Mouse (Mus musculus): ENCODE results near the gene Ttc3.

Gene Ttc3

DNA sequence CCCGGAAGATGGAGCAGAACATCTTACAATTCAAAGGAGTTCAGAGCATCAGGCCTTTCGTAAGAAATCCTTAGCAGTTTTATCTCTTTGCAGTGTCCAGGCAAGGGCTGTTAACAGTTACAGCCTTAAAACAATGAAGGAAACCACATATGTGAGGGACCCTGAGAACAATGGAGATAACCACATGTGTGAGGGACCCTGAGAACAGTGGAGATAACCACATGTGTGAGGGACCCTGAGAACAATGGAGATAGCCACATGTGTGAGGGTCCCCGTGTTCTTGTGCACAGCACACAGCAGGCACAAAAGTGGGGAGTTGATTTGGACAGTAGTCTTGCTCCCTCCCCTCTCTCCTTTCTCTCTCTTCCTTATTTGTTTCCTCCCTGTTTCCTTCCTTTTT lies 12.3 kb upstream of the Ttc3 start:
- no peak for DNase-seq (ENCODE audit: low spot score in 2 of 2)

DNA sequence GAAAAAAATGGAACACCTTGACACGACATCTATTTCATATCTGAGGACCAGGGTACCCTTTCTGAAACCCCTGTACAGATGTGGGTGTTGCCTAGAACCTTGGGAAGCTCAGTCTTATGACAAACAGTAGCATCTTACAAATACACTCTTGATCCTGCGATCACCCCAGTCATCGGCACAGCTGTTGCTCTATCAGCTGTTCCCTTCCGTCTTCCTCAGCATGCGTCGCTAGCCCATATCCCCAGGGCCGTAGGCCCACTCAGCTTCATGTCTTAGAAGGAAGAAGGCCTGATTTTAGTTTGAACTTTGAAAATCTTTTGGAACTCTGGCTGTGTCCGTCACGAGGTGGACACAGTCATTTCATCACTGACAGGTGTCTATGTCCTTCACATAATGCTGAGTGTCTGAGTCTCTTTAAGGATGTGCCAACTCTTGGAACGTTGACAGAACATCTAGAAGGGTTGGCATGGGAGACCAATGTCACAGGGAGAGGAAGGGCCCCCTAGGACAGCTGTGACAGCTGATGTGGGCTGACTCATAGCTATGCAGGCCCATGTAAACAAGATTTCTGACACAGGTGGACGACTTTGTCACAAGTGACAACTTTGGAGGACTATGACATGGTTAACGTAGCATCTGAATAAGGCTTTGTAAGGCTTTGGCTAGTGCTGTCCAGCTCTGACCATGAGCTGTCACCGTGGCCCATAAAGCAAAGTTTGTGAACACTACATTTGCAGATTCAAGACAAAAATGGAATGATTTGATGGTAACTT lies 9.7 kb upstream of the Ttc3 start:
- DNase-seq (ENCODE audit: low spot score in 2 of 2) = no peak

DNA sequence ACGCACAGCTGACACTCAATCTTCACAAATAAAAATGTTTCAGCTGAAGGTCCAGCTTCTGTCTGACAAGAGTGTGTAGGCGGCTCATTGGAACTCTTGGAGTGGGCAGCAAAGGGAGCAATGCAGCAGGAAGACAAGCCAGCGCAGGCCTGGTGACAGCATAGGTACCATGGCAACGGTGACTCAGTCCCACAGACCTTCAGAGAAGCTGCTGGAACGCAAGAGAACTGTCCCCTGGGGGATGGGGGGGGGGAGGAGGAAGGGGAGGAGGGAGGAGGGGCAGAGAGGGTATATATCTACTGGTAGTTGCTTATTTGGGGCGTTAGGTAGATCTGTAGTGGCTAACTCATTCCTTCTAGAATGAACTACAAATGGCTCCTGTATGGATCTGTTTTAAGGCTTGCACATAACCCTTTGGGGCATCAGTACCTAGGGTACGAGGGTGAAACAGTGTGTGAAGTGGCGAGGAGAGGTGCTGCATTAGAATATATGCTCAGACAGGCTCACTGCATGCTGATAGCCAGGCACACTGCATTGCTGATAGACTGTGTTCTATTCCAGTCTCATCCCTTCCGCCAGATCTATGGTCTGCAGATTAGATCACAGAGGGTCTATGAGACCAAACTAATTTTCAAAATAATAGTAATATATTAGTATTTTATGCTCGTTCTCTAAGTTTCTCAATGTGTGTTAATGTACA lies 8.1 kb upstream of the Ttc3 start:
- peak in 1 of 2 experiments; percentile 21 for DNase-seq (ENCODE audit: low spot score in 2 of 2)

DNA sequence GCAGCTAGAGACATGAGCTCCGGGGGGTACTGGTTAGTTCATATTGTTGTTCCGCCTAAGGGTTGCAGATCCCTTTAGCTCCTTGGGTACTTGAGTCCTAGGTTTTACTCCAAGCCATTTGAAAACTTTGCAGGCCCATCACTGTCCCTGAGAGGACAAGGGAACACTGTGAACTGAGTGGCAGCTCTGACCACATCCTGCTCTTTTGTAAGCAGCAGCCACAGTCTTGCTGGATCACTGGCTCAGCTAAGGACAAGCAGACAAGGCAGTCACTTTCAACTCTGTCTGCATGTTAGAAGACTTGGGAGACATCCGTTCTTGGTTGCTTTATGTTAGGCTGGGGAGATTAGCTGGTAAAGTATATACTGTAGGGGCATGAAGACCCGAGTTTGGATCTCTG lies 6.6 kb upstream of the Ttc3 start:
- no peak for DNase-seq (ENCODE audit: low spot score in 2 of 2)

DNA sequence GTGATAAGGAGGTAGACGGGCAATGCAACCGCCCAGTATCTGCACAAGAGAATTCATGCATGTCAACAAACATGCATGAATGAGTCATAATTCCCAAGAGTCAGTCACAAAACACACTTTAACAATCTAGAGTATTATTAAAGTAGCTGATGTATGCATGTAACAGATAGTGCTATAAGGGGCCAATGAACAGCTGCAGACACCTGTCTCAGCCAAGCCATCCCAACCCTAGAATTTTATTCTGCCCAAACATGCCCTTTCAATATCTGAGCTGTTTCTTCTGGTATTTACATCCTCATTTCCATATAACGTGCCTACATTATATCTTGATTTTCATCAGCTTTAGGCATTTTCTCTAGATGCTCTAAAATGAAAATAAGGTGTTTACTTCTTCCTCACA lies 5.0 kb upstream of the Ttc3 start:
- DNase-seq (ENCODE audit: low spot score in 2 of 2) = no peak

DNA sequence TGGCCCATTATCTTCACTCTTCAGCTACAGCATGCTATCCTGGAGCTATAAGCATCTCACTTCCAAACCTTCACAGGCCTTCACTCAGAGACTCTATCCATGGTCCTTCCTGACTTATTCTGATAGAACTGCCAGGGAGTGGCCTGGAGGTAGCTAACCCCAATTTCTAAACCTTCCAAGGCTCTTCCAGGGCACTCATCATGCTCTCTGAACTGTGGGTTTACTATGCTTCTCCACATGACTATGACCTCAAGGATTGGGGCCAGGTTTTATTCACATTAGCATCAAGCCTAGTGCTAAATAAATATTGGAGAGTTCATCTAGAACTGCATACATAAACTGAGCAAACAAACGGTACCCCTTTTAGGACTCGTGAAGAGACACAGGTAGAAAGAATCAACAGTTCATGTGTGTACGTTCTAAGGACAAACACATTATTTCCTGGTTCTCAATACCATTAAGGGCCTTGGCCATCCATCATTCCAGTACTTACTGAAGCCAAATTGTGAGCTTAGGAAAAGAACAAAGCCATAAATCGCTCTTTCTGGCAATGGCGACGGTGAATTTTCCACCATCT lies 734 bp upstream of the Ttc3 start:
- DNase-seq (ENCODE audit: low spot score in 2 of 2) = no peak

DNA sequence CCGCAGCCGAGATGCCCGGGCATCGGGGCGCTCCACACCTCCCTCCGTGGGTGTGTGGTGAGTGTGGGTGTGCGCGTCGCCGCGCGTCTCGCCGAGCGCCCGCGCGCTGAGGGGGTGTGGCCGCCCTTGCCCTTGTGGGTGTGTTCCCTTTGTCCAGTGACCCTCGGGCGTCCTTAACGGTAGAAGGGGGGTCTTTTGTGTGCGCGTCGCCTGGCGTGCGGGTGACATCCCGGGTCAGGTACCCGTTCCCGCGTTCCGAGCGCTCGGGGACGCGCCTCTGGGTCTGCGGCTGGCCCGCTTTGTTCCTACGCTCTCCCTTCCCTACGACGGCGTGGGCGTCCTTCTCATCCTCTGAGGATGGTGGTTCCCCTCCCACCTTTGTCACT lies 490 bp downstream of the Ttc3 start:
- DNase-seq (ENCODE audit: low spot score in 2 of 2) = peak; percentile 76 to 81

DNA sequence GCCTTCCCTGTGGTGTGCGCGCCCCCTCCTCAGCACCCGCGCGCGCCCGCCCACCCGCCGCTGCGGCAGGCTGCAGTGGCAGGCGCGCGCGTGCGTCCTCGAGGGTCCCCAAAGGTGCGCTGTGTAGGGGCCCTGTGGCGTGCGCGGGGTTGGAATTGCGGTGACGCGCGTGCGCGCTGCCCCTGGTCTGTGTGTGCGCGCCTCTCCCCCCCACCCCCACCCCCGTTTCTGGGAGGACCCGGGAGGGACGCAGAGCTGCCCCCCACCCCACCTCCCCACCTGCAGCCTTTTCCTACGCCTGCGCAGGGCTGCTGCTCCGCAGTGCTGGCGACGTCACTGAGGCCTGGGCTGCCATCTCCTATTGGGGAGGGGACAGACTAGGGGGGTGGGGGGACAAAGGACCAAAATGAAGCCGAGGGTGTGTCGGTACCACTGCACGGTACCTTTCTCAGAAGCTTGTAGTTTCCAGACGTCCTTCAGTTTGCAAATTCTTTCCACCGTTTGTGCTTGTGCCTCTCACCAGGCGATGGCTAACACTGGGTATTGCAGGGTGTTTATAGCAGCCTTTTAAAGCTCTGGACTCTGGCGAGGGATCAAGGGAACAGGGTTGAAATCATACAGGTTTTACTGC lies 998 bp downstream of the Ttc3 start, which contains the start of gene Pigp:
Gene Pigp, minus strand, starts transcription at position 542 of the 631 bp plus-strand sequence.
- peak; percentile 24 to 56 for DNase-seq (ENCODE audit: low spot score in 2 of 2)

DNA sequence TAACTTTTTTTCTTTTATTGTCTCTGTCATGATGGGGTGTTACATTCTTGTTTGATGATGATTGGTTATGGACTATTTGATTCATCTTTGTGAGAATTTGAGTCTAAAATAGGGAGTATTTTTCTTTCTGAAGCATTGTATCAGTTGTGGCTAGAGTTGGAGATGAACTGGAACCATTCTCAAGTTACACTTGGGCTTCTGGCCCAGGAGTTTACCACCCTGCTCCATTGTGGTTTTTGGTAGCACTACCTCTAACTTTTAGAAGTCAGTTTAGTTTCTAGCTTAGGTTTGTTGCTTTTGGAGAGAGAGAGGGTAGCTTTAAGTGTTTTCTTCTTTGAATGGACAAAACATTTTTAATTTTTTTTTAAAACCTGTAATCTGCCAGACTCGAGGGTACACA lies 9.0 kb downstream of the Ttc3 start:
- DNase-seq (ENCODE audit: low spot score in 2 of 2) = no peak

DNA sequence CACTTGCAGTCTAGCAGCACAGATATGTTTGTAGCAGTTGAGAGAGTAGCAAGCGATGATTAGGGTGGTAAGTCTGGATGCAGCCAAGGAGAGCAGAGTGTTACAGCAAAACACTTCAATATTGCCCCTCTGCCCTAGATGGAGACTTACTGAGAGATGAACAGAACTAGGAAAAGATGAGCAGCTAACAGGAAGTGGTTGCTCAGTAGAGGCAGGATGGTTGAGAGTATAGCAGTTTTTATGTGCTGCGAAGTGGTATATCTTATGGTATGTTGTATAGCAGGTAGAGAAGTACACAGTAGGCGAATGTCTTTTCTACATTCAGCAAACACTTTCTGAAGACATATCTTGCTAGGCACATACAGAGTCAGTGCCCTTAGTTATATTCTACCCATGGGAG lies 12.9 kb downstream of the Ttc3 start:
- DNase-seq (ENCODE audit: low spot score in 2 of 2) = no peak

DNA sequence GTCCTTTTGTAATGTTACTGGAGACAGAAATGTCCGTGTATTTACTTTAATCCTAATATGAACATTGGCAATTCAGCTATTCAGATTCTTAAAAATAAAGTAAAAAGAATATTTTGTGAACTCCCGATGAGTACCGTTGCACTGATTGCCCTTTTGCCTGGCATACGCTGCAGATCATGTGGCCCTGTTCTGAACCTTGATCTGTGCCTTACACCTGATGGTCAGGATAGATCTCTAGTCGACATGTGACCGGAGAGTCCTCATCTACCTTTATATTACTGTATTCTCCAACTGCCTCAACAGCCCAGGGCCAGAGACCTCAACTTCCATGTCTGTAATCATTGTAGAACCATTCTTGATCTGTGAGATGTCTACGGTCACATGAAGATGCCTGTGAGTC lies 17.3 kb downstream of the Ttc3 start:
- no peak for DNase-seq (ENCODE audit: low spot score in 2 of 2)

DNA sequence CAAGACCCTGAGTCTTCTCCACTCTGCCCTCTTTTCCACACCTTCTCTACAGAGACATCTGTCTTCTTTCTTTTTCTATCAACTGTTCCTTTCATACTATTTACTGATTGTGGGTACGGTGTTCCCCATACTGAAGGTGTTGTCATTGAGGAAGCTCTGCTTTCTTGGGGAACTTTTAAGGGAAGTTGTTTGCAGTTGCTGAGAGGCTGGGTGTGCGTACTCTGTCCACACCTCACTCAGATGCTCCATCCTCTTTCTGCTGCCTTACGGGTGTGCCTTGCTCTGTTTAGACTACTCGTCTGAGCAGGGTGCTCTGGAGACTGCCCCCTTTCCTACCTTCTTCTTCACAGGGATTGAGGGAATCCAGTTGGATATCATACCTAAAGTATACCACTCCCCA lies 21.9 kb downstream of the Ttc3 start:
- DNase-seq (ENCODE audit: low spot score in 2 of 2) = no peak

DNA sequence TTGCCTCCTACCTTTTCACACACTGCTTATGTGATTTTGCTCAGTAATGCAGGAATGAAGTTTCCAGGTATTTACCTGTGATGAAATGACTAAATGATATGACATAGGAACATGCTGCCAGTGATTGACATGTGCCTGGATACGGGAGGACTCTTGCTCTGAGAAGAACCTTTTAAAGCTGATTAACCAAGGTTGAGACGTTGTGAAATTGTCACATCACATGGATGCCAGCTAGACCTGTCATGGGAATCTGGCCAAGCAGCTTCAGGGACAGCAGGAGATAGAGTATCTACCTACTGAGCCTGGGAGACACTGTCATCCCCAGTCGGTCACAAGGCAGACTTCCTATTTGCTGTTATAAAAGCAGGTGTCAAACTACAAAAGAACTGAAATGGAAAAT lies 24.6 kb downstream of the Ttc3 start:
- DNase-seq (ENCODE audit: low spot score in 2 of 2) = no peak

DNA sequence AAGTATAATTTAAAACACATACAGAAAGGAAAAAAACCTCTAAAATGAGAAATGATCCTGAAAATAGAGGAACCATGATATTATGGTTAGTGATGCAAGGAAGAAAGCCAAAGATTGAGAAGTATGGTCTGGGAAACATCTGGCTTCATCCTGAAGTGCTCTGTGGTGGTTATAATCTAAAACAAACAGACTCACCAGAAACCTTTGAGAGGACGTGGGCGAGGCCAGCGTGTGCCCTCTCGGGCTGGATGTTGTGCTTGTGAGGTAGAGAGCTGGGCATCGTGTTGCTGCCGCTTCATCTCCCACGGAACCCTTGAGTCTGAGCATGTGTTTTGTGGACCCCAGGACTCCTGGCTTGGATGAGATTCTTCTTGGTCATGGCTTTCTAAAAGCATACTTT lies 26.2 kb downstream of the Ttc3 start:
- no peak for DNase-seq (ENCODE audit: low spot score in 2 of 2)

DNA sequence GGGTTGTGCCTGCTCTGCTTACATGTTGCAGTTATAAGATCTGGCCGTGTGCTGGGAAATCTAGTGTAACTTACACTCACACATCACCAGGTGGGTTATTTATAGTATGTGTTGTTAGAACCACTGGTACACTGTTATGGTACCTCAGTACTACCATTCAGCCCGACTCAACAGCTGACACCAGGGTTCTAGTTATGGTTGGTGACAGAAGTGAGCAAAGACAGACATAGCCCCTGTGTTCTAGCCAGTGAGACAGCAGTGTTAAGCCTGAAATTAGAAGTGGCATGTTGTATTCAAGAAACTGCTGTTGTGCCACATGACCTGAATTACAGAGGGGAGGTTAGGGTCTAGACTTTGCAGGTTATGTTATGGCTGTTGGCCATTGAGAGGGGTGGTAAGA lies 28.7 kb downstream of the Ttc3 start:
- DNase-seq (ENCODE audit: low spot score in 2 of 2) = no peak

DNA sequence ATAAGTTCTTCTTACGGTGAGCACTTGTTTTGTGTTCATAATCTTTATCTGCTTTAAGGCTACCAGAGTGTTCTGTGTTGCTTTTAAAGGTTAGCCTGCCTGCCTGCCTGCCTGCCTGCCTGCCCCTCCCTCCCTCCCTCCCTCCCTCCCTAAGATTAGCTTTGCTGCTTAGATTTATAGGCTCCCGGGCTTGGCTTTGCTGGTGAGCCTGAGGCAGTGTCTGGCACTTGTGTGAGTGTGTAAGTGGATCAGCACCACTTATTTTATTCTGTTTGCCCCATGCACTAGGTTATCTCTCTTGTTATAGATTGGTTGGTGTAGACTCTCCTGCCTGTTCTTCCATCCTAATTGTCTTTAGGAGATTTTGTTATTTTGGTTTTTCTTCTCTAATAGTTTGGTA lies 31.2 kb downstream of the Ttc3 start:
- no peak for DNase-seq (ENCODE audit: low spot score in 2 of 2)

DNA sequence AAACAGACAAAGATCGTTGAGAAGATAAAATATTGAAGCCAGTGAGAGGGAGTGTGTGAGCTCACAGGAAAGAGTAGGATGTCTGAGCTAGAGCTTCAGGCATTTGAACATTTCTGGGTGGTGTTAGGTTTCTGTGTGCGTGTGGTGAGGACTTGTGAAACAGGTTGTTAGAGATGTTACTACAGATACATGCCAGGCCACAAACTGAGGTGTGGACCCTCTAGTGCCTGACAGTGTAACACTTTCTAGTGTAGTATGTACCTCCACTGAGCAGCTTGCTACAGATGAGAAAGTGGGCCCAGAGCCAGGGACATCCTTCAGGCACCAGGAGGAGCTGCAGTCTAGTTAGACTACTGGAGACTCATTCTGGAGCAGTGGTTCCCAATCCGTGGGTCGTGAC lies 31.8 kb downstream of the Ttc3 start:
- DNase-seq (ENCODE audit: low spot score in 2 of 2) = peak in 1 of 2 experiments; percentile 18

DNA sequence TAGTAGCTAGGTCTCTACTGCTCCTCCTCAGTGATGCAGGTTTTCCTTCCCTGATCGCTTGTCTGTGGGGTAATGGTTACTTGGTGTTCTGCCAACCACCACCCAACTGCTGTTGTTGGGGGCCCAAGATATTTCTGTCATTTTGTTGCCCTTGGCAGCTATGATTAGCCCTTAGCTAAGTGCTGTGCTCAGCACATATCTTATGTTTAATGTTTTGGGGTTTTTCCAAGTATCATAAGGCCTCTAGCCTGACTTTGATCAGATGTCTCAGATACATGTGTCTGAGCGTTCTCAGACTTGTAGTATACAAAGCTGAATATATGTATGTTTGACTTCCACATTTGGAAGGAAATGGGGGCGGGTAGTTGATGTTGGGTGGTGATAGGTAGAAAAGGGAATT lies 40.9 kb downstream of the Ttc3 start:
- DNase-seq (ENCODE audit: low spot score in 2 of 2) = no peak

DNA sequence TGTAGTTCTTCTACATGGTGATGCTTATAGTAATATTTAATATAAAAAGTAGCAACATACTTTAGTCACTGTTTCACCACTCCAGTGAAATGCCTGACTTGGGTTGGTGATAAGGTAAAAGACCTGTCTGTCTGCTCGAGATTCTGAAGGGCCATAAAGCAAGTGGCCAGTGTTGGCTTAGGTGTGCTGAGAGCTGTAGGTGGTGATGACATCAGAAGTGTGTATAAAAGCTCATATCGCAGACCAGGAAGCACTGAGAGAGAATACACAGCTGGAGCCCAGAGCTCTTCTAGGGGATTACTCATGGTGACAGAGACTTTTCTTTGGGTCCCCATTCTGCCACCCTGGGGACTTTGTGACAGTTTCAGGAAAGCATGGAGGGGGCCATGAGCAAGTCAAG lies 41.8 kb downstream of the Ttc3 start:
- DNase-seq (ENCODE audit: low spot score in 2 of 2) = no peak

DNA sequence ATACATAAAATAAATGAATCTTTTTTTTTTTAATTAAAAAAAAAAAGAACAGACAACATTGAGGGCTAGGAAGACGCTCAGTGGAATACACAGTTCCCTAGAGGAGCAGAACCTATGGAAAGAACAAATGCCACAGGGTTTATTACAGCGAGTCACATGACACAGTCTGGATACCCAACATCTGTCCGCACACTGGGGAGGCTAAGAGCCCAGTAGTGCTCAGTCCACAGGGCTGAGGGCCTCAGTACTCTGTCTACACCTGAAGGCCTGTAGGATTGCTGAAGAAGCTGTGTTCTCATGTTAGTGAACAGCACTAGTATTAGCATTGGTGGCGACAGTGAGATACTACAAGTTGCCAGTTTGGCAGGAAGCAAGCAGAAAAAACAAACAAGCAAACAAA lies 42.3 kb downstream of the Ttc3 start:
- DNase-seq (ENCODE audit: low spot score in 2 of 2) = no peak

DNA sequence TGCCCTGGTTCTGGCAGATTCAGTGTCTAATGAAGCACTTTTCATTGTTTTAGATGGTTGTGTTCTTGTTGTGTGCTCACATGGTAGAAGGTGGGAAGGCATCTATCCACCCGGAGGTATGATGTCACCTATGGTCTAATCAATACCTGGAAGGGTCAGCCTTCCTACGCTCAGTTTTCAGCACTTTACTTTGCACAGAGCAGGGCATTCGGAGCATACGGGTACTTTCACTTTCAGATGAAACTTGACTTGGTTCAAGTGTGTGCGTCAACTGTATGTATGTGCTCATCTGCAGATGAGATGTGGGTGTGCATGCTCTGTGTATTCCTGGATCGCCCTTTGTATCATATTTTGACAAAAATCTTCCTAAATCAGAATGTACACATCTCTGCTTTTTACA lies 43.7 kb downstream of the Ttc3 start:
- DNase-seq (ENCODE audit: low spot score in 2 of 2) = no peak

DNA sequence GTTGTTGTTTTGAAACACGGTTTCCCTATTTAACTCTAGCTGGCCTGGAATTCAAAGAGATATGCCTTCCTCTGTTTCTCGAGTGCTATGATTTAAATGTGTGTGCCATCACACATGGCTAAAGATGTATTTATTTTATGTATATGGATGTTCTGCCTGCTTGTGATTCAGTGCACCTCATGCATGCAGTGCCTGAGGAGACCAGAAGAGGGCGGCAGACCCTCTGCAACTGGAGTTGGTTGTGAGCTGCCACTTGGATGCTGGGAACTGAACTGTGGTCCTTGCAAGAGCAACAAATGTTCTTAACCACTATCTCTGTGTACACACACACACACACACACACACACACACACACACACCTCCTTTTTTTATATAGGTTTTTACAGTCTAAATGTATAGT lies 50.1 kb downstream of the Ttc3 start:
- peak in 1 of 2 experiments; percentile 41 for DNase-seq (ENCODE audit: low spot score in 2 of 2)

DNA sequence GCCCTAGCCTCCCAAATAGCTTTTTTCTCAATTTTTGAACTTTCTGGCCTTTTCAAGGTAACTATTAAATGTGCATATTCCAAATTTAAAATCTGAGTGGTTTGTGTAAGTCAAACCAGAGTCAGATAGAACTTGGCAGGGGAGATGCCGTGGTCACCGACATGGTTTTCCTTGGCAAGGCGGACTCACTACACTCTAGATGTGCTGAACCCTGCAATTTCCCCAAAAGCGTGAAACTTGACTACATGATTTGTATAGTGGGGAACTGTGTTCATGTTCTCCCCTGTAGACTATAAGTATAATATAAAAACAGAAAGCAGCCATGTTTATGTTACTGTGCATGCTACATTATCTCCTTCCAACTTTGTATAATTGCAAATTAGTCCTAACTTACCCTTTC lies 58.5 kb downstream of the Ttc3 start:
- no peak for DNase-seq (ENCODE audit: low spot score in 2 of 2)

Measured in spleen, postnatal 10 days (tissue).